Mouse (Mus musculus): ENCODE results near the gene Ms4a18. TPM values are rescaled to one million over a fixed set of nuclear protein-coding genes. Genes with fewer than 3 reads are reported as not detected.
A peak's percentile ranks its signal among the peaks of the same experiment; 100 is the strongest.
"Not testable (repeated sequence)": the region's sequence is repeated elsewhere in the genome, so short reads cannot be mapped to it uniquely, and the experiment has no call there.

Gene Ms4a18
- not detected in 2 replicates for total RNA-seq (2015; ENCODE audit: low replicate concordance)
- not detected in 2 replicates for total RNA-seq (2017; ENCODE audit: low replicate concordance)

DNA sequence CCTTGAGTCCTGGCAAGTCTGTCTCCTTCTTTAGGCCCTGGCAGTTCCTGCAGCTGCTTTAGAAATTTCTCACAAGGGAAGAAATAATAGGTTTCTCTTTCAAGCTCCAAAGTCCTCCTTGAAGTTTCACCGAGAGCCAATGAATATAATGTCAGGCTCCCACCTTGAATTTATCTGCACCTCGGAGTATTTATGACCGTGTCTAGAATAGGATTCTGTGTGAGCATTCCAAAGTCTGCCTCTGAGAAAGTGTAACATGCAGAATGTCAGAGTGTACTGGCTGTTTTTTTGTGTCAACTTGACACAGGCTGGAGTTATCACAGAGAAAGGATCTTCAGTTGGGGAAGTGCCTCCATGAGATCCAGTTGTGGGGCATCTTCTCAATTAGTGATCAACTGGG, at the start of gene Ms4a18:
Gene Ms4a18, minus strand, starts transcription at position 141 of the 400 bp plus-strand sequence.
- ATAC-seq (replicated peaks; ENCODE audit: low FRiP score, poor library complexity, severe bottlenecking), result no peak

DNA sequence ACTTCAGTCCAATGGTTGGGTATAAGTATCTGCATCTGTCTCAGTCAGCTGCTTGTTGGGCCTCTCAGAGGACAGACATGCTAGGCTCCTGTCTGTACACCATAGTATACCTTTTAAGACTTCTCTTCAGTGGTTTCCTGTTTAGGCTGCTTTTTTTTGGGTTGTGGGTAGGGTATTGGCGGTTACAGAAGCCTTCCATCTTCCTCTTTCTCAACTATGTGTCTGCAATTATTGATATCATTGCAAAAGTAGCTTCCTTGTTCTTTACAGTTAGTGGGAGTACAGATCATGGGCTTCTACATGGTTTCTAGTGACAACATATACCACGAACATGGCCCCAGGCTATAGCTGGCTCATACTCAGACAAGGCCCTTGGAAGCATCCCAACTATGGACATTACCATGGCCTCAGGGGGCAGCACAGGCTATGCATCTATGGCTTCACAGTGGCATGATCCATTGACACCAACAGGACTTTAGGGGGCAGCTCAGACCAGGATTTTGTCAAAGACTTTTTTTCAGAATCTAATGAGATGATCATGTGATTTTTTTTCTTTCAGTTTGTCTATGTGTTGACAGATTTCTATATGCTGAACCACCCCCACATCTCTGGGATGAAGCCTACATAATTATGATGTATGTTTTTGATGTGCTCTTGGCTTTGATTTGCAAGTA, 47.5 kb upstream of the Ms4a18 start:
- no peak for ATAC-seq (replicated peaks; ENCODE audit: low FRiP score, poor library complexity, severe bottlenecking)

DNA sequence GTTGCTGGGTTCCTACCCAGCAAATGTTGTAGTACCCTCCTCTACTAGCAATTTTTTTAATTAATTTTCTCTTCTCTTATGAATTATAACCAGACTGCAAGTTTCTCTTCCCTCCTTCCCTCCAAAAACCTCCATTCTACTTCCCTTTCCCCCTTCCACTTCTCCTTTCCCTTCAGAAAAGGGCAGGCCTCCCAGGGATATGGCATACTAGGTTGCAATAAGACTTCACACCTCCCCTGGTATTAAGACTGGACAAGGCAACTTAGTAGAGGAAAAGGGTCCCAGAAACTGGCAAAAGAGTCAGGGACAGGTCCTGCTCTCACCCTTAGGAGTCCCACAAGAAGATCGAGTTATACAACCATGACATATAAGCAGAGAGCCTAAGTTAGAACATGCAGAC, 43.1 kb upstream of the Ms4a18 start:
- no peak for ATAC-seq (replicated peaks; ENCODE audit: low FRiP score, poor library complexity, severe bottlenecking)

DNA sequence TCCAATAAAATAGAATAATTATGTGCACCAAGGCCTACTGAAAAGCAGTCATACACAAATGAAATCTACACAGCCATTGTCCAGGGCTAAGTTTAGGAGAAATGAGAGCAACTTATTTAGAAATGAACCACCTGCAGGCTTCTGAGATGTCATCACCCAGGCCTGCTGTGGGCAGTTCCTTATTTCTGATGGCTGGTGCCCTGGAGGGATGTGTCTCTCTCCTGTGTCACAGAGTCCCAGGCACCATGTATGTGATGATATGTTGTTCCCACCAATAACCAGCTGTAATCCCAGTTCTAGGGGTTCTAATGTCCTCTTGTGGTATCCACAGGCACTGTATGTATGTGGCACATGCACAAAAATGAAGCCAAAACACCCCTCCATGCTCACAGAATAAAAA, 42.1 kb upstream of the Ms4a18 start:
- no peak for ATAC-seq (replicated peaks; ENCODE audit: low FRiP score, poor library complexity, severe bottlenecking)

DNA sequence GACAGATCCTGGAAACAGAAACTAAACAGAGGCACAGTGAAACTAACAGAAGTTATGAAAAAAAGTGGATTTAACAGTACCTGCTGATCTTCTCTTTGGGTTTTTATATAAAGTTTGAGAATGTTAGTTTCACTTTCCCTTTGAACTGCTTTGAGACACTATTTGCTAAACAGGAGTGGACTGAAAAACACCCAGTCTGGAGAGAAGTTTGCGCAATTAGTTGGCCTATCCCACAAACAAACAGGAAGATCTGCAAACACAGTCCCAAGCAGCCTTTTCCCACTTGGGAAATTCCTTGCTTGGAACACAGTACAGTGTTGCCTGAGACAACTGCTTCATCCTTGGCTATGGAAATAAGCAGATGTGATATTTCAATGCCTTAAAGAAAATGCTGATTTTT, 37.9 kb upstream of the Ms4a18 start:
- ATAC-seq (replicated peaks; ENCODE audit: low FRiP score, poor library complexity, severe bottlenecking), result not testable (repeated sequence)

DNA sequence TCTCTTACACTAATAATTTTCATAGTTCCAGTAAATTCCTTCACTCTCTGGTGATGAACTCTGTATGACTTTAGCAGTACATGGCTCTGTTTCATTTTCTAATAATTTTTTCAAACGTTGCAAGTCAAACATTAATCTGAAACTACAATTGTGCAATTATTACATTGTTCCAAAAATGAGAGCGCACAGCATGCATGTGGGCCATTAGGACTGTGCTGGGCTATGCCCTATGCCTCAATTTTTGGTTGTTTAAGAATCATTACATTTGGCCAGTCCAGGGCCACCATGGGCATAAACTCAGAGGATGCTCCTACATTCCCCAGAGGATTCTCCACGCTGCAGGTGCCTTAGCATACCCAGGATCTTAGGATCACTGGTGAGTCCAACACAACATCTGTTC, 35.4 kb upstream of the Ms4a18 start:
- ATAC-seq (replicated peaks; ENCODE audit: low FRiP score, poor library complexity, severe bottlenecking), result no peak

DNA sequence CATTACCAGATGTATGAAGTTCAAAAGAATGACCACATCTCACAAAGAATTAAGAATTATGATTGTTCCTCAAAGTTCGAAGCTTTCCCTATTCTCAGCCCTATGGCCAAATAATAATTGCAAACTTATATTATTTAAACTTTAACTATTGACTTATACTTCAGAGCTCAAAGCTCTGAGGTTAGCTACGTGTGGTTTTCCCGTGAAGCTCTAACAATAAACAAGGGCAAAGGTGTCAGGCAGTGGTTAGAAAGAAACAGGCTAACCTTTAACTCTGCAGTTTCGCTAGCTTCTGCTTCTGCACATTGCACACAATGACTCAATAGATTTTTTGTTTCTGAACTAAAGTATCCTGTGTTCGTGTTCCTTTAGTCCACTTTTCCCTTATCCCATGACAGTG, 35.0 kb upstream of the Ms4a18 start:
- ATAC-seq (replicated peaks; ENCODE audit: low FRiP score, poor library complexity, severe bottlenecking), result no peak

DNA sequence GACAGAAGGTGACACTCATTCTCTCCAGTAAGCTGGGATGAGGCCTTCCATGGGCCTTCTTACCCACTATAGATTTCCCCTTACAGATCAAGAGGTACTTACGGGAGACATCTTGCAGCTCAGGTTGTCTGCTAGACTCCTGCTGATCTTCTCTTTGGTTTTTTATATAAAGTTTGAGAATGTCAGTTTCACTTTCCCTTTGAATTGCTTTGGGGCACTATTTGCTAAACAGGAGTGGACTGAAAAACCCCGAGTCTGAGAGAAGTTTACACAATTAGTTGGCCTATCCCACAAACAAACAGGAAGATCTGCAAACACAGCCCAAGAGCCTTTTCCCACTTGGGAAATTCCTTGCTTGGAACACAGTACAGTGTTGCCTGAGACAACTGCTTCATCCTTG, 32.5 kb upstream of the Ms4a18 start:
- ATAC-seq (replicated peaks; ENCODE audit: low FRiP score, poor library complexity, severe bottlenecking), result no peak

DNA sequence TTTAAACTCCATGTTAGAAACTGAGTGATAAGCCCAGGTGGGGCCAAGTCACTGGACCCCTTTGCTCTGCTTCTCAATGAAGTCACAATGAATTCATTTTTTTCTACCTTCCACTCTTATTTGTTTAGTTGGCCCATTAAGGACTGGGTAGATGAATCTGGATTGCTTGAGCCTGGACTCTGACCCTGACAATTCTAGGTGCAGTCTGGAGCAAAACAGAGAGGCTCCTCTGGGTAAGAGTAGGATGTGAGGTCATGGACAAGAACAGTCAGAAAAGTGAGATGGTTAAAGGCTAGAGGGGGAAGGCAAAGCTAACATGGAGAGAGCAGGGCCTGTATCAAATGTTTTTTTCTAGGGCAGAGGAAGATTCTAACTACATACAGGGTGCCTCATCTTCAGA, 31.6 kb upstream of the Ms4a18 start:
- no peak for ATAC-seq (replicated peaks; ENCODE audit: low FRiP score, poor library complexity, severe bottlenecking)

DNA sequence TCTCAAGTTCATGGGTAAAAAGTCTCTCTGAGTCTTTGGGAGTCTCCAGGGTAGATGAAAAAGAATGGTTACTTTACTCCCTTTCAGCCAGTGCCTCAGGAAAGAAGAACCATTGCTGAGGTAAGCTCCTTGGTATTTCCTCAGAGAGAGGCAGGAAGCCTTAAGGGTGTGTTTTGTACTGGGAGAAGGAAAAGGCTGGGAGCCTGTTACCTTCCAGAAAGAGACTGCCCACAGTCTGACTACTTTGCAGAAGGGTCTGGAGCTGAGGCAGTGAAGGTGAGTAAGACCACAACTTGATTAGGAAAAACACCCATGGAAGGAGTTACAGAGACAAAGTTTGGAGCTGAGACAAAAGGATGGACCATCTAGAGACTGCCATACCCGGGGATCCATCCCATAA, 30.7 kb upstream of the Ms4a18 start:
- no peak for ATAC-seq (replicated peaks; ENCODE audit: low FRiP score, poor library complexity, severe bottlenecking)

DNA sequence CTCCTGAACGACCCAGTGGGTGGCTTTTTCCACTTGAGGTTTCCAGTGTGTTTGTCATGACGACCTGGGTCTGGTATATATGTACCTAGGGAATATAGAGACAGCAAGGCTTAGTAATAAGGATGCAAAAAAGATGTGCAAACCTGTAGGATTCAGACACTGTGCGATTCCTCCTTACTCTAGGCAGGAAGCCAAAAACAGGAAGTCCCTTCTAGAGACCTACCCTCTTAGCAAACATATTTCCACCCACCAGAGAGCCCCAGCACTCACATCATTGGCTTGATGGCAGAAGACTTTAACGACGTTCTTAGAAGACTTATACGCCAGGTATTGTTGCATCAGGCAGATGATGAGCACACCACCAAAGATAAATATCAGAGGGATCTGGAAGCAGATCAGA, 30.2 kb upstream of the Ms4a18 start:
- no peak for ATAC-seq (replicated peaks; ENCODE audit: low FRiP score, poor library complexity, severe bottlenecking)

DNA sequence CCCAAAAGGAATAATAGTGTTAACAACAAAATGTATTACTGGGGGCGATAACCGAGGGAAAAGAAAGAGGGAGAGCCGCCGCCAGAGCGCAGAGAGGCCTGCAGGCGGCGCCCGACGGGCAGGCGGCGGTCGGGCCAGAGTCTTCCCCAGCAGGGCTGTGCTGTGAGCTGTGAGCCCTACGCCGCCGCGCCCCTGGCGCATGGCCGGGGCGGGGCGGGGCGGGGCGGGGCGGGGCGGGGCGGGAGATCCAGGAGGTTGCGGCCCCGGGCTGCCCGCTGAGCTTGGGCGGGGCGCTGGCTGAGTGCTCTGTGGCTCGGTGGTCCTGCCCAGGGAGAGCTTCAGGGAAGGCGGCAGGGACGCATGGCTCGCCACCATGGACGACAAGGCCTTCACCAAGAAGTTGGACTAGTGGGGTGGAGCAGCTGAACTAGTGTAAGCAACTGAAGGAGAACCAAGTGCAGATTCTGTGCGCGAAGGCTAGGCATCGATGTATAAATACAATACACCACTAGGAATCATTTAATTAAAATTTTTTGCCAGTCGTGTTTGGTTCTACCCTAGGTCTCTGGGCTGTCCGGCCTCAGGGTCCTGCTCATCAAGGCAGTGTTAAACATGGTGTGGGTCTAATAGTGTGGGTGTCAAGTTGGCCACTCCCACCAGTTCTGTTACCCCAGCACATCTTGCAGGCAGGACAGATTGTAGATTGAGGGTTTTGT, 27.3 kb upstream of the Ms4a18 start:
- peak; percentile 83 for ATAC-seq (replicated peaks; ENCODE audit: low FRiP score, poor library complexity, severe bottlenecking)

DNA sequence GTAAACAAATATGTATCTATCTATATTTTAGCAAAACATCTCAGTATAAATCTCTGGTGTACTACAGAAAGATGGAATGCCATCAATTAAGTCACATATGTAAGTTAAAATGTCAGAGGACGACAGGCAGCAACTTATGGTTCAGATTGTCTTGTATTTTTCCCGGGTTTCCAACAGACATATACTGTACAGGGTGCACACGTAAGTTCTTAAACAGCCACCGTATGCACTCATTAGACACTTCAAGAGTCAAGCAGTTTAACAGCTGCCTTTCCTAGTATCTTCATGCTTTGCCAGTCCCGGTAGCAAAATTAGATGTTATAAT, 26.8 kb upstream of the Ms4a18 start:
- ATAC-seq (replicated peaks; ENCODE audit: low FRiP score, poor library complexity, severe bottlenecking), result no peak

DNA sequence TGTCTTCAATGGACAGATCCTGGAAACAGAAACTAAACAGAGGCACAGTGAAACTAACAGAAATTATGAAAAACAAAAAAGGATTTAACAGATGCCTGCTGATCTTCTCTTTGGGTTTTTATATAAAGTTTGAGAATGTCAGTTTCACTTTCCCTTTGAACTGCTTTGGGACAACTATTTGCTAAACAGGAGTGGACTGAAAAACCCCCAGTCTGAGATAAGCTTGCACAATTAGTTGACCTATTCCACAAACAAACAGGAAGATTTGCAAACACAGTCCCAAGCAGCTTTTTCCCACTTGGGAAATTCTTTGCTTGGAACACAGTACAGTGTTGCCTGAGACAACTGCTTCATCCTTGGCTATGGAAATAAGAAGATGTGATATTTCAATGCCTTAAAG, 19.7 kb upstream of the Ms4a18 start:
- ATAC-seq (replicated peaks; ENCODE audit: low FRiP score, poor library complexity, severe bottlenecking), result no peak

DNA sequence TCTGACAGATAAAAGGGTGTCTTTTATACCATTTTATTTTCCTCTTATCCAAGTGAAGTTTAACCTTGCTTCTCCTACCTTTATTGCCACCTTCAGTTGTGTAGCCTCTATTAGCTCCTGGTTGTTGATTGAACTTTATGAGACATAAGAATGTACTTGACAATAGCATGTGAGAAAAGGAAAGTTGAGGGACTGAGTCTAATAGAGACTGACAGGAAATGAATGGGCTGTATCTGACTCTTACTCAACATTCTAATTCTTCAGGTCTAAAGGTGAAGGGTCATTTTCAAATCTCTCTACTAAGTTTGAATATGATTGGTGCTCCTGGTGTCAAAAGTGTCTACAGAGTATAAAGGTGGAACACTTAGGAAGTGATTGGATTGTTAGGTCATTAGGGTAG, 4.6 kb upstream of the Ms4a18 start:
- no peak for ATAC-seq (replicated peaks; ENCODE audit: low FRiP score, poor library complexity, severe bottlenecking)

DNA sequence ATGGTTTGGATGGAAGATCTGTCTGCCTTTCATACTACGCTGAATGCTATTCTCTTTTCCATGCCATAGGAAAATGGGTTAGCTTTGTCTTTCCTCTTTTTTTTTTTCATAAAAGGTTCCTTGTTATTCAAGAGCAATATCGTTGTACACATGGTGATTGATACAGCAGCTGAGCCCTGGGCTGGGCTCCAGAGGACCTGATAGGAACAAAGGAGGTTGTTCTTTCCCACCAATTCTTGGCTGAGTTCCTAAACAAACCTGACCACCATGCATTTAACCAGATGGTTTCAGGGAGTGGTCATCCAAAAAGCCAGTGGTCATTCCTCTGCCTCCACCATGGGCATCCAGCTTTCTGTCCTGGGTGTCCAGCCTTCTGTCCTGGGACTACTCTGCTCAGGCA, 580 bp downstream of the Ms4a18 start:
- ATAC-seq (replicated peaks; ENCODE audit: low FRiP score, poor library complexity, severe bottlenecking), result no peak

DNA sequence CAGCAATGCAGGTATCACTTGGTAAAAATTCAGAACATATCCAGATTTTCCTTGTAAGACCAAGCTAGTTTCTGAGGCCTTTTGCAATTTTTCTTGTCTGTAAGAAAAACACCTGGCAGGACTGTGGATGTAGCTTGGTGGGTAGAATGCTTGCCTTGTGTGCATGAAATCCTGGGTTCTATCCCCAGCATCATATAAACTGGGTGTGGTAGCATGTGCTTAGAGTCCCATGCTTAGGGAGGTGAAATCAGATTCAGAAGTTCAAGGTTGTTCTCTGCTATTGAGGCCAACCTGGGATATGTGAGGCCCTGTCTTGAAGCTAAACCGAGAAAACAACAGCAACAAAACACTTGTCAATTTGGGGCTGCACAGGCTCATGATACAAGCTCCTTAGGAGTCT, 1.8 kb downstream of the Ms4a18 start:
- no peak for ATAC-seq (replicated peaks; ENCODE audit: low FRiP score, poor library complexity, severe bottlenecking)

DNA sequence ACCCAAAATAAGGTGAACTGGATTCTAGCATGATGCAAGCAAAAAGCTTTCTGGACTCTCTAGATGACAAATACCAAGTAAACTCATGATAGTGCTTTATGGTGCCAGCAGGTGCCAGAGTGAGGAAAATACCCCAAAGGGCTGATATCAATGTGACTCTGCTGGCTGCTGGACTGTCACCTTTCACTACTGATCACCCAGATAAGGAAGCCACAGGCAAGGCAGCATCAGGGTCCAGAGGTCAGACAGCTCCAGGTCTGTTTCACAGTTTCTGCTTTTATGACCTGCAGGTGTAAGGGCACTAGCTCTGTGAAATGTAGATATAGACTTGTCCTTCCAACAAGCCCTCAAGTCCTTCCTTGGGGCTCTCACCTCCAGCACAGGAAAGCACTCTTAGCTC, 2.4 kb downstream of the Ms4a18 start:
- no peak for ATAC-seq (replicated peaks; ENCODE audit: low FRiP score, poor library complexity, severe bottlenecking)

DNA sequence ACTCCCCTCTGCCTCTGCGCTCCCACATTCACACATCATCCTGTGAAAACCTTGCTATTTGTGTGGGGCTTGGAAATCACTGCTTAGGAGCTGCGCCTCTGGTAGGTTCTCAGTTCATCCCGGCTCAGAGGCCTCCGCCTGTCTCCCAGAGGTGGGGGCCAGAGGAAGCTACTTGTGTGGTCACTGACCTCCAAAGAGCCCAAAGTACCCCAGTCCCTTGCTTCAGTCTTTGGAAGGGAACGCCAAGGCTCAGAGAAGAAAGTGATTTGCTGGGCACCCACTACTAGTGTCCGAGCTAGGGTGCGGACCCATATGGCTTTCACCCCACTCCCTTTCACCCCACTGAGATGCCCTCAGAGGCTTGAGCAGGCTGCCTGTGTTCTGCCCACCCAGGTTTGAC, 24.7 kb downstream of the Ms4a18 start, which contains the start of gene Ms4a15:
Gene Ms4a15, minus strand, starts transcription at position 101 of the 400 bp plus-strand sequence.
- no peak for ATAC-seq (replicated peaks; ENCODE audit: low FRiP score, poor library complexity, severe bottlenecking)

DNA sequence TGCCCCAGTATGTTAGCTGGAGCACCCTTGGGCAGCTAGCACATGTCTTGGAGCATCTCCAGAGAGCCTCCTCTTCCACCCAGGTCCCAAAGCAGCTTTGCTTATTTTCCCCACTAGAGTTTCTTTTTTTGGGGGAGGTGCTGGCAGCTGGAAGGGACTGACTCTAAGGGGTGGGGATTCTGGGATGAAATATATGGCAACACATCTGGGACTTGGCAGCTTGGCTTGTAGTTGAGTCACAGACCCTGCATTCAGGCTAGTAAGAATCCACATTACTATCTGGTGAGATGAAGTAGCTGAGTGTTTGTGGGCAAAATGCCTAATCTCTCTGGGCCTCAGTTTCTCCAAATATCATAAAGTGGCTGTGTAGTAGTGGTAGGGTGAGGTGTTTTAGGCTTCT, 25.9 kb downstream of the Ms4a18 start:
- ATAC-seq (replicated peaks; ENCODE audit: low FRiP score, poor library complexity, severe bottlenecking), result no peak

DNA sequence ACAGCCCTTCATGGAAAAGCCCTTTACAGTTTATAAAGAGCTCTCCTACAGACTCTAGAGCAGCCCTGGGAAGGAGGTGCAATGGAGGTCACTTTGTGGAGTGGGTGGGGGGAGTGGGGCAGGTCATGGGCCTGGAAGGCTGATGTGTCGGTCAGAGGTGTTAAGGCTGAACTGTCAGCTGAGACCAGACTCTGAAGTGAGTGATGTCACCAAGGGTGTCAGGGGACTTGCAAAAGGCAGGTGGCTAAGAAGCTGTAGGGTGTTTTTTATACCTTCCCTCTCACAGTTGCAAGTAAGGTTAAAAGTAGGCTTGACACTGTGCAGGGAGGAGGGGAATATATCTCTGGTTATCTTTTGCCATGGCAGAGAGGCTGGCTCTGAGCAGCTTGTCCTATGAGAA, 27.1 kb downstream of the Ms4a18 start:
- no peak for ATAC-seq (replicated peaks; ENCODE audit: low FRiP score, poor library complexity, severe bottlenecking)

DNA sequence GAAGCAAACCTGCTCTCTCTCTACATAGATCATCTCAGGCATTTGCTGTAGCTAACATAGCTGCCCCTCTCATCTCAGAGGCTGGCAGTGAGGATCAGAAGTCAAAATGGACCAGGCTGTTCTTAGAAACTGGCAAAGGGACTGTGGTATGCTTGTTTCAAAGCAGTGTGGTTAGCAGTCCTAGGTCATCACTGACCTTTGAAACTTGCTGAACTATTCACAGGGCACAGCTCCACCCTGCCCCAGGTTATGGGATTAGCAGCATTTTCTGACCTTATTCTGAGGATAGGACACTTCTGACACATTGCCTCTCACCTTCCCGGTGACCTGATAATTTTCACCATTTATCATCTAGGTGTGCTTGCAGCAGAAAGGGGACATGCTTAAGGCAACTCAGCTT, 29.3 kb downstream of the Ms4a18 start:
- ATAC-seq (replicated peaks; ENCODE audit: low FRiP score, poor library complexity, severe bottlenecking), result no peak
